Mouse (Mus musculus) heart, embryonic 14.5 days (tissue): ENCODE data around the gene Vps37b. TPM values are rescaled to one million over a fixed set of nuclear protein-coding genes. Genes with fewer than 3 reads are reported as not detected.

Experiments
- ATAC-seq: fragments of 200-750 bp; cut with Nextera tagmentation; 2 replicates; pipeline ENCODE4 v1.8.0; 2017; ENCODE audit warnings: low read depth, moderate TSS enrichment; ENCODE audit not compliant: insufficient number of reproducible peaks, insufficient read depth, low FRiP score
- H3K27ac ChIP-seq, 2 experiments: fragments of 200-500 bp in 1 of 2; fragments of 300-500 bp in 1 of 2; sonication (generic) in 1 of 2; replicated peaks in 1 of 2; 2 replicates each; pipeline ENCODE4 v1.5.1; 2012 to 2014; ENCODE audit warnings: low read depth in 2 of 2, low read length in 2 of 2, control low read depth in 1 of 2, mild to moderate bottlenecking in 1 of 2, mixed read lengths in 1 of 2; ENCODE audit not compliant: control insufficient read depth in 1 of 2, insufficient read depth in 1 of 2
- H3K27me3 ChIP-seq: fragments of 300-500 bp; sonication (generic); 2 replicates; pipeline ENCODE4 v1.6.1; 2014; ENCODE audit warnings: mild to moderate bottlenecking, low read length, control low read depth; ENCODE audit not compliant: control insufficient read depth, insufficient read depth
- H3K36me3 ChIP-seq: fragments of 300-500 bp; sonication (generic); 2 replicates; pipeline ENCODE4 v1.6.1; 2014; ENCODE audit warnings: mild to moderate bottlenecking, control low read depth, low read length, mixed read lengths; ENCODE audit not compliant: control insufficient read depth, insufficient read depth
- H3K4me1 ChIP-seq, 2 experiments: fragments of 200-500 bp in 1 of 2; fragments of 300-500 bp in 1 of 2; sonication (generic) in 1 of 2; 2 replicates each; pipeline ENCODE4 v1.6.1; 2012 to 2014; ENCODE audit warnings: low read length in 2 of 2, control low read depth in 1 of 2, mixed read lengths in 1 of 2; ENCODE audit not compliant: control insufficient read depth in 2 of 2, insufficient read depth in 2 of 2
- H3K4me2 ChIP-seq: fragments of 300-500 bp; sonication (generic); 2 replicates; pipeline ENCODE4 v1.6.1; 2014; ENCODE audit warnings: mild to moderate bottlenecking, low read length
- H3K4me3 ChIP-seq, 2 experiments: fragments of 200-500 bp in 1 of 2; fragments of 300-500 bp in 1 of 2; sonication (generic) in 1 of 2; 2 replicates each; pipeline ENCODE4 v1.5.1; 2012 to 2014; ENCODE audit warnings: low read length in 2 of 2, mild to moderate bottlenecking in 2 of 2, control low read depth in 1 of 2, low read depth in 1 of 2, moderate library complexity in 1 of 2; ENCODE audit not compliant: control insufficient read depth in 1 of 2, insufficient read depth in 1 of 2
- H3K9ac ChIP-seq: fragments of 300-500 bp; sonication (generic); 2 replicates; pipeline ENCODE4 v1.6.1; 2014; ENCODE audit warnings: mild to moderate bottlenecking, low read length
- H3K9me3 ChIP-seq: fragments of 300-500 bp; sonication (generic); 2 replicates; pipeline ENCODE4 v1.6.1; 2016; ENCODE audit warnings: low read length, control low read depth; ENCODE audit not compliant: control insufficient read depth
- WGBS: fragments of 180-500 bp; shearing (Covaris S2); extraction: QIAGEN DNeasy Blood & Tissue Kit; methylation state at CpG from one replicate; pipeline ENCODE4 v1.1.7; 2014; 5-methylcytosine and 5-hydroxymethylcytosine counted together
- polyA plus RNA-seq: library from polyadenylated mRNA; unstranded; fragments of >200 nt; fragmentation: Nextera tagmentation; extraction: Ambion mirVana; gene quantifications from 2 replicates; pipeline ENCODE4 v1.2.1, GENCODE M21; 2014

Vps37b gene
- polyA plus RNA-seq, 1 experiment from 2014 or later: 47.7 TPM

DNA sequence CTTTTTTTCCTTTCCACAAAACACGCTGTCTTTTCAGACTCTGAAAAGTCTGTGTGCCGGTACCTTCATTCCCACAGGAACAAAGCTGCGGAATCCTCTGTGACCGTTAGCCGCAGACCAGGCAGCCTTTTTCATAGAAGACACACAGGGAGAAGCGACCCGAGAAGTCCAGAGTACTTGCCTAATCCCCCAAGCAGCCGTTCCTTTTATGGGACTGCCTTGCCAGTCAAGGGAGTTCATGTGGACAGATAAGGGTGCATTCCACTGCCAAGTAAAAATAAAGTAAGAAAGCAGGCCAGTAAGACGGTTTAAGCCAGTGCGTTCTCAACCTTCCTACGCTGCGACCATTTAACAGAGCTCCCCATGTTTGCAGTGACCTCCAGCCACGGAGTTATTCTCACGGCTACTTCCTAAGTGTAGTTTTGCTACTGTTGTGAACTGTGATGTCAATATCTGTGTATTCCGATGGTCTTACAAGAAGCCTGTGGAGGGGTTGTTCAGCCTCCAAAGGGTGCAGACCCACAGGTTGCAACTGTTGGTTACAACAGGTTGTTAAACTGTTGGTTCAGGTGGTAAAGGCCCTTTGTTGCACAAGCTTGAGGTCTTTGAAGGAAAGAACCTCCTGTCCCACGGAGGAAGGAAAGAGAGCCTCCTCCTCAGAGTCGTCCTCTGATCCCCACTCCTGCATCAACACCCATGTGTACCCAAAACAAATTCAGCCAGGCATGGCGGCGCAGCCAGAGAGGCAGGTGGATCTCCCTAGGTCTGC, 4.2 kb downstream of the Vps37b start:
- Histone ChIP-seq H3K4me3 (peak overlapping the region; percentile 20 to 25), H3K9me3 (no peaks in the 10 kb centered on the region), H3K27me3 (no peaks in the 10 kb centered on the region), H3K36me3 (0 out of 2 replicates have a peak, but pooled peaks cover 2% of the 10 kb centered on the region), H3K4me1 (peaks cover 48 to 73% of the 10 kb centered on the region in 2 experiments), H3K4me2 (peak overlapping the region; percentile 81), H3K27ac (peak overlapping the region; percentile 93), H3K9ac (peak overlapping the region; percentile 70)
- no peak for ATAC-seq
- 16% methylated on average over 19 of the region's 19 CpGs for WGBS

DNA sequence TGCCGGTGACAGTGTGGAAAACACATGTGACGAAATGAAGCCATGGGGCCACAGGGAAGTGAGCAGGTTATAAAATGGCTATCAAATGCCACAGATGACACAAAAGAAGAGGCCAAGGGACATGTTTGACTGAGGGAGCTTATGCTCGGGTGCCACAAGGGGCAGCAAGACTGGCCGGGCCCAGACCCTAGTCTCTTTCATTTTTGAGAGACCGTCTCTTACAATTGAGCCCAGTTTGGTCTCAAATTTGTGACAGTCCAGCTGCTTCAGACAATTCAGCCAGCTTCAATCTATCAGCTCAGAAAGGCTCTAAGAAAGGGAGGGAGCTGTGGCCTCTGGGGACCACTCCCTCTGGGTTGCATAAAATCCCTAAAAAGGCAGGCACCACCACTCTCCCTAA, 5.5 kb downstream of the Vps37b start:
- H3K9ac ChIP-seq: peak overlapping the region; percentile 49; the same call in 1 of the 2 replicates
- peaks cover 50 to 82% of the 10 kb centered on the region in 2 experiments for H3K4me1 ChIP-seq
- no peaks in the 10 kb centered on the region for H3K27me3 ChIP-seq
- ATAC-seq: no peak
- H3K9me3 ChIP-seq: no peaks in the 10 kb centered on the region
- H3K4me2 ChIP-seq: peak overlapping the region; percentile 47
- H3K36me3 ChIP-seq: peaks cover 5% of the 10 kb centered on the region; the same call in 1 of the 2 replicates
- 68% methylated on average over 5 of the region's 5 CpGs for WGBS
- peak overlapping the region; percentile 69 to 85 for H3K27ac ChIP-seq
- H3K4me3 ChIP-seq: no peak overlapping the region

DNA sequence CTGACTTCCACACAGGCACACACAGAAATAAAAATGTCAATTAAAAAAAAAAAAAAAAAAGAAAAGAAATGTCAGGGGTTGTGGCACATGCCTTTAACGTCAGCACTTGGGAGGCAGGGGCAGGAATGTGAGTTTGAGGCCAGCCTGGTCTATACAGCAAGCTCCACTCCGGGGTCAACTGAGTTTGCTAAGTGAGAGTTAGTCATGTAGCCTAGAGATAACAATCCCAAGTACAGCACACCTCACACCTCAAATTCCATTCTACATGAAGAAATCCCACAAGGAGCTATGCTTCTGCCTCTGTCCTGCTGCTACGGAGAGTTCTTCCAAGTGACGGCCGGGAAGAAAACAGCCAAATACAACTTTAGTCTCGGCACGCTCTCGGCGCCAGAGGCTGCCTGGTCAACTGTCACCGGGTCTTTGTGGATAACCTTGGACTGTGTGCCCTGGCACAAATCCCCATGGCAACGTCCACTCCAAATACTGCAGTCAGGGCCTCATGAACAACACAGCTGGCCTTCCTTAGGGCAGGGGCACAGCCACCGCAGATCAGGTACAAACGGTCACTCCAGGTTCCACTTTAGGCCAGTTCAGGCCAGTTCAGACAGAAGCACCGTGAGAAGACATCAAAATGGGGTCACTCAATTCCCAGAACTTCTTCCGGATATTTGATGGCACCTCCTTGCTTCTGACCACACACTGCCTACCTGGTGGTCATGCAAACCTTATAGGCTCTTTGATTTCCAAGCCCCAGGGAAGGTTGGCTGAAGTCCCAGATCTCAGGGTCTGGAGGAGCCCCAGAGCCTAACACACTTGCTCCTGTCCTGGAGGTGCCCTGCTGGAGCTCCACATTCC, 6.3 kb downstream of the Vps37b start:
- H3K9ac ChIP-seq: peak overlapping the region; percentile 49
- peaks cover 50 to 82% of the 10 kb centered on the region in 2 experiments for H3K4me1 ChIP-seq
- ATAC-seq: 0 out of 2 replicates have a peak, but pooled peaks have one; percentile 24
- H3K27me3 ChIP-seq: no peaks in the 10 kb centered on the region
- H3K27ac ChIP-seq: peak overlapping the region; percentile 69 to 85
- 43% methylated on average over 15 of the region's 15 CpGs for WGBS
- H3K36me3 ChIP-seq: peaks cover 12% of the 10 kb centered on the region
- no peaks in the 10 kb centered on the region for H3K9me3 ChIP-seq
- H3K4me2 ChIP-seq: peak overlapping the region; percentile 47
- no peak overlapping the region for H3K4me3 ChIP-seq

DNA sequence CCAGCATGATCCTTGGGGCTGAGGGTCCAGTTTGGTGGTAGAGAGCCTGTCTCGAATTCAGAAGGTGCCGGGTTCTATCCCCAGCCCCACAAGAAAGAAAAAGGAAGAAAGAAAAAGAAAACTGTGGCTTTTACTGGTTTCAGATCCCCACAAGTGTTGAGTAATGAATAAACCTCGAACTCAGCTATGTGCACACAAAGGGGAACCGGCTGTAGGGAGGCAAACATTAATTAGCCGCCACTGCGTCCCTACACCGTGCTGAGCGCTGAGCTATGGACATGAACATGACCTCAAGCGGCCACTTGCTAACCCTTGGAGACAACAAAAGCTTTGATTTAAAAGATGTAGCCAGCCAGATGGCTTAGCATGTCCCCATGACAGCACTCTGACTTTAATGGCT, 6.9 kb downstream of the Vps37b start:
- H3K4me3 ChIP-seq: no peak overlapping the region
- 77% methylated on average over 9 of the region's 9 CpGs for WGBS
- H3K27ac ChIP-seq: peak overlapping the region in 1 of 2 experiments; percentile 85; a peak in 2 of 4 replicates
- ATAC-seq: no peak
- peak overlapping the region; percentile 19; the same call in 1 of the 2 replicates for H3K4me2 ChIP-seq
- H3K27me3 ChIP-seq: no peaks in the 10 kb centered on the region
- H3K9ac ChIP-seq: peak overlapping the region; percentile 62; the same call in 1 of the 2 replicates
- peaks cover 52 to 83% of the 10 kb centered on the region in 2 experiments for H3K4me1 ChIP-seq
- H3K36me3 ChIP-seq: peaks cover 13% of the 10 kb centered on the region
- H3K9me3 ChIP-seq: no peaks in the 10 kb centered on the region

DNA sequence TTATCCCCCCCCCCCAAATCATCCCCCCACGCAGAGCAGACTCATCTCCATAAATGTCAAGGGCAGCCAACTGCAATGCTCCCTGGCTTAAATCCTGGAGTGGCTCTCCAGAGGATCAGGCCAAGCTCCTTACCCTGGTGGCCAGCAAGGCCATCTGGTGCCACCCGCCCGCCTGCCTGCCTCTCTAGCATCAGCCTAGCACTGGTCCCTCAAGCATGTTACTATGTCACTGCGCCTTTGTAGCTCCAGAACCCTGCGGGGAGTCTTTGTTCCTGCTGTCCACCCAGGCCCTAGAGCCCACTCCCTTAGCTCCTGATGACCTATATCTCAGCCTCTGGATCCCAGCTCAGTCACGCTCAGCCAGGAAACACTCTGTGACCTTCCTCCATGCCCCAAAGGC, 7.4 kb downstream of the Vps37b start:
- no peak for ATAC-seq
- Histone ChIP-seq H3K9ac (peak overlapping the region; percentile 62), H3K4me1 (peaks cover 55 to 83% of the 10 kb centered on the region in 2 experiments)

DNA sequence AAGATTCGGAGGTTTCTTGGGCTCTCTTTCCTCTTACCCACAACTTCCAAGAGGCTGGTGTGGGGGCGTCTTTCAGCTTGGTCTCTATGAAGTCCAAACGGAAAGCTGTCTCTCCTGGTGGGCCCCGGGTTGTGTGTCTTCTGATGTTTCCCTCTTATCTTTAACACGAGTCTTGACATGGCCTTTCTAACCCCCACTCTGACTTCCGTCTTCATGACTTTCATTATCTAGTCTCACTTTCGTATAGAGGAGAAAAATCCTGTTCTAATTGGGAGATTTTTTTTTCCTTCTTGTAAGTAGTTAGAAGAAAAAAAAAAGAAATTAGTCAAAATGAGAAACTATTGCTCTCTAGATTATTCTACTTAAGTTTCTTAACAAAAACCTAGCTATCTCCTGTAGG, 9.7 kb downstream of the Vps37b start:
- Histone ChIP-seq H3K4me1 (peaks cover 52 to 83% of the 10 kb centered on the region in 2 experiments), H3K4me3 (no peak overlapping the region), H3K27me3 (no peaks in the 10 kb centered on the region), H3K9me3 (no peaks in the 10 kb centered on the region), H3K9ac (no peak overlapping the region), H3K4me2 (no peak overlapping the region), H3K36me3 (peaks cover 13% of the 10 kb centered on the region), H3K27ac (no peak overlapping the region; a peak in 1 of 4 replicates)
- ATAC-seq: no peak
- 24% methylated on average over 7 of the region's 7 CpGs for WGBS

More for the DNA sequence above, 7.4 kb downstream of the Vps37b start:
- Histone ChIP-seq H3K4me3 (no peak overlapping the region), H3K4me2 (0 out of 2 replicates have a peak overlapping the region, but pooled peaks have one; percentile 4), H3K27ac (peak overlapping the region in 1 of 2 experiments; percentile 85; a peak in 1 of 4 replicates), H3K27me3 (no peaks in the 10 kb centered on the region), H3K36me3 (peaks cover 13% of the 10 kb centered on the region), H3K9me3 (no peaks in the 10 kb centered on the region)
- WGBS: 61% methylated on average over 6 of the region's 6 CpGs

DNA sequence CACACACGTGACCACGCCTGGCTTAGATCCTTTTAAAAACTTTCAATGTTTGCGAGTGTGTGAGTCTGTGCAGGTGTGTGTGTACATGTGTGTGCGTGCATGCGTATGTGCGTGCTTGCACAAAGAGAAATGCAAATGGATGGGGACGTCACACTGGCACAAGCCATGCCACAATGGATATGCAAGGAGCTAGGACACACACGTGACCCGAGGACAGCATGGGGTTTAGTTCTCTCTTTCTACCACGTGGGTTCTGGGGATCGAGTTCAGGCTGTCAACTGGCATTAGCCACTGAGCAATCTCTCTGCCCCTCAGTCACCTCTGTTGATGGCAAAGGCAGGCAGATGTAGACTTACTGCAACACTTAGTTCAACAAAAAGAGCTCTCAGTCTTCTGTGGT, 10.4 kb downstream of the Vps37b start:
- WGBS: 88% methylated on average over 11 of the region's 11 CpGs
- H3K4me1 ChIP-seq: peaks cover 54 to 83% of the 10 kb centered on the region in 2 experiments
- no peak overlapping the region for H3K27ac ChIP-seq

More for the DNA sequence above, 10.4 kb downstream of the Vps37b start:
- no peak for ATAC-seq
- no peak overlapping the region for H3K4me3 ChIP-seq
- no peak overlapping the region for H3K4me2 ChIP-seq
- no peaks in the 10 kb centered on the region for H3K9me3 ChIP-seq
- H3K36me3 ChIP-seq: peaks cover 13% of the 10 kb centered on the region
- no peaks in the 10 kb centered on the region for H3K27me3 ChIP-seq
- H3K9ac ChIP-seq: no peak overlapping the region
